Mouse (Mus musculus) heart, embryonic 11.5 days (tissue): ENCODE measurements around the gene Cited4. TPM values are rescaled to one million over a fixed set of nuclear protein-coding genes. Genes with fewer than 3 reads are reported as not detected.

Experiments
- ATAC-seq: fragments of 200-750 bp; cut with Nextera tagmentation; replicated peaks from 2 replicates; pipeline ENCODE4 v1.8.0; 2017; ENCODE audit warnings: moderate library complexity; ENCODE audit not compliant: insufficient number of reproducible peaks, low FRiP score, low TSS enrichment
- H3K27ac ChIP-seq: fragments of 300-500 bp; sonication (generic); 2 replicates; pipeline ENCODE4 v1.5.1; 2014; ENCODE audit warnings: mild to moderate bottlenecking, low read depth, low read length
- H3K27me3 ChIP-seq: fragments of 300-500 bp; sonication (generic); 2 replicates; pipeline ENCODE4 v1.6.1; 2014; ENCODE audit warnings: mild to moderate bottlenecking, low read length, mixed read lengths; ENCODE audit not compliant: control insufficient read depth, insufficient read depth
- H3K36me3 ChIP-seq: fragments of 300-500 bp; sonication (generic); 2 replicates; pipeline ENCODE4 v1.6.1; 2014; ENCODE audit warnings: mild to moderate bottlenecking, low read length, moderate library complexity, mixed read lengths; ENCODE audit not compliant: control insufficient read depth, insufficient read depth
- H3K4me1 ChIP-seq: fragments of 300-500 bp; sonication (generic); 2 replicates; pipeline ENCODE4 v1.6.1; 2014; ENCODE audit warnings: low read length; ENCODE audit not compliant: control insufficient read depth, insufficient read depth
- H3K4me2 ChIP-seq: fragments of 300-500 bp; sonication (generic); 2 replicates; pipeline ENCODE4 v1.6.1; 2014; ENCODE audit warnings: mild to moderate bottlenecking, moderate library complexity
- H3K4me3 ChIP-seq: fragments of 300-500 bp; sonication (generic); 2 replicates; pipeline ENCODE4 v1.5.1; 2014; ENCODE audit warnings: low read depth, low read length
- H3K9ac ChIP-seq: fragments of 300-500 bp; sonication (generic); 2 replicates; pipeline ENCODE4 v1.6.1; 2014; ENCODE audit warnings: mild to moderate bottlenecking, low read depth, low read length, moderate library complexity
- H3K9me3 ChIP-seq: fragments of 300-500 bp; sonication (generic); replicated peaks from 2 replicates; pipeline ENCODE4 v1.6.1; 2016; ENCODE audit warnings: low read length; ENCODE audit not compliant: control insufficient read depth
- WGBS: fragments of 180-500 bp; shearing (Covaris S2); extraction: QIAGEN DNeasy Blood & Tissue Kit; methylation state at CpG from one replicate; pipeline ENCODE4 v1.1.7; 2014; ENCODE audit not compliant: insufficient replicate concordance; 5-methylcytosine and 5-hydroxymethylcytosine counted together
- polyA plus RNA-seq: library from polyadenylated mRNA; unstranded; fragments of >200 nt; fragmentation: Nextera tagmentation; extraction: Ambion mirVana; gene quantifications from 2 replicates; pipeline ENCODE4 v1.2.1, GENCODE M21; 2014

Gene Cited4
- polyA plus RNA-seq, 1 experiment from 2014 or later = 44.9 TPM

- no peak overlapping the region for H3K9ac ChIP-seq
- no peaks in the 10 kb centered on the region for H3K27me3 ChIP-seq
- WGBS = 52% methylated on average over 5 of the region's 5 CpGs
- H3K36me3 ChIP-seq = no peaks in the 10 kb centered on the region
- H3K4me2 ChIP-seq = no peak overlapping the region
- H3K4me3 ChIP-seq = no peak overlapping the region
- no peak for ATAC-seq
- peak overlapping the region; percentile 91; the same call in 1 of the 2 replicates for H3K27ac ChIP-seq
- H3K4me1 ChIP-seq = peaks cover 19% of the 10 kb centered on the region
- no peaks in the 10 kb centered on the region for H3K9me3 ChIP-seq
These were observed 3.2 kb downstream of the Cited4 start for GRCm38 (mm10) chr4:120669585-120669984.

DNA sequence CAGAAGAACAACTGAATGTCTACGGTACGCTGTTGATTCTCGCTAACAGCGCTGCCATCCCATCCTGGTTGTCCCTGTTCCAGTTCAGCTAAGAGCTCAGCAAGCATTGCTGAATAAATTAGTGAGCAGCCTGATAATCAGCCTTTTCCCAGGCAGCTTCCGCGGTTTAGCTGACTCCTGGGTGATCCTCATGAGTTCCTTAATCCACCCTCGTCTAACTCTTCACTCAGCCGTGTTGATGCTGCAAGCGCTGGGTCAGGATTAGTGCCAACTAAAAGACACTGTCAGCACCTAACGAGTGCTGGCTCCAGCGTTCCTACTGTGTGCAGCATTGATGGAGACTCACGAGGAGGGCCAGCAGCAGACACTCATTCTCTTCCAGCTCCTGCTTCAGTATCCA, 4.7 kb downstream of the Cited4 start:
- no peaks in the 10 kb centered on the region for H3K27me3 ChIP-seq
- WGBS = 56% methylated on average over 12 of the region's 12 CpGs
- H3K4me1 ChIP-seq = peaks cover 10% of the 10 kb centered on the region
- no peak overlapping the region for H3K4me2 ChIP-seq
- no peaks in the 10 kb centered on the region for H3K36me3 ChIP-seq
- H3K27ac ChIP-seq = no peak overlapping the region
- H3K4me3 ChIP-seq = no peak overlapping the region
- no peak overlapping the region for H3K9ac ChIP-seq
- H3K9me3 ChIP-seq = no peaks in the 10 kb centered on the region
- ATAC-seq = no peak

DNA sequence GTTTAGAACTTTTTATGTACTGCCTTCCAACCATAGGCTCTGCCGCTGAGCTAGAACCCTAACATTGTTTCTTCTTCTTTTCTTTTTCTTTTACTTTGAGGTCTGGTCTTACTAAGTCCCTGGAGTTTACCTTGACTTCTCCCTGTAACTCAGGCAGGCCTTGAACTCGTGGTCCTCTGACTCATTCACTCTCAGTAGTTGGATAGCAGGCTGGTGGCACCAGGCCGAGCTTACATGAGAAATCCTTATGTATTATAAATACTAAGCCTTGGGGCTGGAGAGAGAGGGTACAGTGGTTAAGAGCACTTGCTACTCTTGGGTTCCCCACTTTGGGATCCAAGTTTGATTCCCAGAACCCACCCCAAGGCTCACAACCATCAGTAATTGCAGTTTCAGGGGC, 7.2 kb downstream of the Cited4 start:
- no peaks in the 10 kb centered on the region for H3K9me3 ChIP-seq
- no peaks in the 10 kb centered on the region for H3K27me3 ChIP-seq
- ATAC-seq = no peak
- no peak overlapping the region for H3K4me2 ChIP-seq
- H3K9ac ChIP-seq = no peak overlapping the region
- H3K27ac ChIP-seq = peak overlapping the region; percentile 54; the same call in 1 of the 2 replicates
- H3K36me3 ChIP-seq = no peaks in the 10 kb centered on the region
- H3K4me1 ChIP-seq = peaks cover 6% of the 10 kb centered on the region
- H3K4me3 ChIP-seq = no peak overlapping the region
- WGBS = 80% methylated on average over 3 of the region's 3 CpGs

- H3K9me3 ChIP-seq = no peaks in the 10 kb centered on the region
- no peak overlapping the region for H3K9ac ChIP-seq
- H3K36me3 ChIP-seq = no peaks in the 10 kb centered on the region
- H3K27ac ChIP-seq = peak overlapping the region; percentile 84
- H3K4me3 ChIP-seq = no peak overlapping the region
- ATAC-seq = peak; percentile 91
- WGBS = 38% methylated on average over 8 of the region's 8 CpGs
- peaks cover 3% of the 10 kb centered on the region for H3K4me1 ChIP-seq
- H3K4me2 ChIP-seq = peak overlapping the region; percentile 21; the same call in 1 of the 2 replicates
- H3K27me3 ChIP-seq = no peaks in the 10 kb centered on the region
These were observed 8.5 kb downstream of the Cited4 start for GRCm38 (mm10) chr4:120674775-120675451.

DNA sequence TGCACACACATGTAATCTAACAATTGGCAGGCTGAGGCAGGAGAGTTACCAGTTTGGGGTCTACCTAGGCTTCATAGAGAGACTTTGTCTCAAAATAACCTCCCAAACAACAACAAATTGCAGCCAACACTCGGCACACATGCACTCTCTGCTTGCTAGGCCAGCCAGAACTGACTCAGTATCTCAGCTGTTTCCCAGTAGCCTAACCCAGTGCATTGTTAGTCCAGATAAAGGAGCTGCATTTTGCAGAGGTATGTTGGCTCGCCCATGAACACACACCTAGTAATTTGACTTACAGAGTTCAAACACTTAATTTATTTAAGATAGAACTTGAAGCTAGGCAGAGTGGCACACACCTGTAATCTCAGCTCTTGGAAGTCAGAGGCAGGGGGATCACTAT, 9.3 kb downstream of the Cited4 start:
- Histone ChIP-seq H3K27me3 (no peaks in the 10 kb centered on the region), H3K36me3 (no peaks in the 10 kb centered on the region), H3K27ac (no peak overlapping the region), H3K4me3 (no peak overlapping the region), H3K9me3 (no peaks in the 10 kb centered on the region), H3K4me1 (peaks cover 3% of the 10 kb centered on the region), H3K9ac (no peak overlapping the region), H3K4me2 (no peak overlapping the region)
- no peak for ATAC-seq
- 56% methylated on average over 2 of the region's 2 CpGs for WGBS

GRCm38 (mm10) chr4:120680953-120681352, 14.6 kb downstream of the Cited4 start:
- H3K4me1 ChIP-seq = no peaks in the 10 kb centered on the region
- H3K4me3 ChIP-seq = no peak overlapping the region
- no peak for ATAC-seq
- H3K27me3 ChIP-seq = no peaks in the 10 kb centered on the region
- no peak overlapping the region for H3K4me2 ChIP-seq
- H3K9me3 ChIP-seq = no peaks in the 10 kb centered on the region
- no peak overlapping the region for H3K27ac ChIP-seq
- H3K36me3 ChIP-seq = no peaks in the 10 kb centered on the region
- WGBS = 57% methylated on average over 7 of the region's 7 CpGs
- H3K9ac ChIP-seq = no peak overlapping the region

DNA sequence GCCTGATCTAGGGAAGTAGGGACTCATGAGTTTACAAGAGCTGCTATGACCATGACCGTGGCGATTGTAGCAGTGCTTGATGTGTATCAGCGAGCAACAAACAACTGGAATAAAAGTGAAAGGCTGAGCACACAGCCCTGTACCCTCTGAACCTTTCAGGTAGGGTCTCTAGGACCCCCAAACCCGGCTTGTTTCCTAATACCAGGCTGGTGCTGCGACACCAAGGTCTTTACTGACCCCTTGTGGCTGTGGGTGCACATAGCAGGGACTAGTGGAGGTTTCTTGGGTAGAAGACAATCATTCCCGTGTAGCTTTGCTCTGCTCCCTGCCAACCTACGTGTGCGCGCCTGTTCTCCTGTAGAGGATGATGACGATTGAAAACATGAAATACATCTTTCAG, 15.8 kb downstream of the Cited4 start:
- ATAC-seq = peak; percentile 50; the same call in 1 of the 2 replicates
- Histone ChIP-seq H3K27me3 (no peaks in the 10 kb centered on the region), H3K4me3 (no peak overlapping the region), H3K9ac (no peak overlapping the region), H3K4me1 (no peaks in the 10 kb centered on the region), H3K9me3 (no peaks in the 10 kb centered on the region), H3K4me2 (peak overlapping the region; percentile 29; the same call in 1 of the 2 replicates), H3K27ac (no peak overlapping the region), H3K36me3 (no peaks in the 10 kb centered on the region)
- 25% methylated on average over 10 of the region's 10 CpGs for WGBS

DNA sequence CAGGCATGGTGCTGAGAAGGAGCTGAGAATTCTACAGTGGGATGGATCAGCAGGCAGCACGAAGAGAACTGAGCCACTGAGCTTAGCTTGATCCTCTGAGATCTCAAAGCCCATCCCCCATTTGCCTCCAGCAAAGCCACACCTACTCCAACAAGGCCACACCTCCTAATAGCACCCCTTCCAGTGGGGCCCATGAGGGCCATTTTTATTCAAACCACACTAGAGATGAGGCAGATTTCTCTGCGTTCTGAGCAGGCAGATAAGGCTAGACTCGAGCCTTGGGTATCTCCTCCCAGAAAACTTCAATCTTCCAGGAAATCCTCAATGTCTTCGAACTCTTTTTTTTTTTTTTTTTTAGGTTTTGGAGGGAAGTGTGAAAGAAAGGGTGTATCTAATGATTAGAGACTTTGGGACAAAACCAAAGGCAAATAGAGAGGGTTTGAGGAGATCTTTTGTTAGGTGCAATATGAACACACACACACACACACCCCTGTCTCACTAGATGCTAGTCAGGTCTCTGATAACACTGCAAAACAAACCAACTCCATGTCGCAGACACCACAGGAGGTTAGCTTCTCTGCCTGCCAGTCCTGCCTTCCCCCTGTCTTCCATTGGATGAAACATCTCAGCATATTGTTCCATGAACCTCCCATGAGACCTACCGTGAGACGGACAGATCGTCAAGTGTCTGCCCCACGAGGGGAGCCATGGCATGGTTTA, 17.1 kb downstream of the Cited4 start:
- Histone ChIP-seq H3K9ac (no peak overlapping the region), H3K4me1 (no peaks in the 10 kb centered on the region), H3K9me3 (no peaks in the 10 kb centered on the region), H3K4me2 (no peak overlapping the region), H3K27me3 (no peaks in the 10 kb centered on the region), H3K27ac (no peak overlapping the region), H3K36me3 (no peaks in the 10 kb centered on the region), H3K4me3 (no peak overlapping the region)
- no peak for ATAC-seq
- 51% methylated on average over 9 of the region's 9 CpGs for WGBS
